Comparison of ENCODE assay signal across 9 mouse cellular contexts in genomic region chr8:106932376-106933065, GRCm38 (mm10). TPM values are rescaled to one million over a fixed set of nuclear protein-coding genes. Genes with fewer than 3 reads are reported as not detected.
DNase-seq lines count a peak whose midpoint lies in the region; ATAC-seq and TF ChIP-seq lines count a peak whose summit lies in the region.
"Had no signal": no experiment of that assay in that cellular context is flagged by ENCODE, and none has a peak within 500 bp of the region (broad histone marks: within the 10 kb centered on the region; RNA-seq: fewer than 3 reads in every experiment).

No protein-coding gene starts in this region.

- H3K27me3 ChIP-seq in lung, embryonic 15.5 days: no peaks in the 10 kb centered on the region
- no peaks in the 10 kb centered on the region for H3K27me3 ChIP-seq in stomach, postnatal 0 days (ENCODE audit: control insufficient read depth, insufficient read depth, low read length)

- peak; percentile 30 for DNase-seq in gastrocnemius, postnatal 10 days
- DNase-seq in gastrocnemius, postnatal 36 days: no peak
- DNase-seq in brain, embryonic 14.5 days (ENCODE audit: low read depth): peak; percentile 76
- DNase-seq in forelimb bud, embryonic 11.5 days (ENCODE audit: low read depth, low spot score): peak; percentile 65
- peak; percentile 60 for DNase-seq in kidney, adult 18-20 months
- DNase-seq in stomach, postnatal 0 days (ENCODE audit: low spot score): peak; percentile 43
- no peak for DNase-seq in left cerebral cortex, adult 11 months (ENCODE audit: low spot score)

- no peaks in the 10 kb centered on the region for H3K36me3 ChIP-seq in lung, embryonic 15.5 days
- H3K36me3 ChIP-seq in stomach, postnatal 0 days (ENCODE audit: control insufficient read depth, insufficient read depth, low read length): no peaks in the 10 kb centered on the region

- H3K27ac ChIP-seq in lung, embryonic 15.5 days: peak overlapping the region; percentile 69
- H3K27ac ChIP-seq in stomach, postnatal 0 days (replicated peaks): no peak overlapping the region; the same call in 1 of the 2 replicates

- peaks cover 40% of the 10 kb centered on the region for H3K4me1 ChIP-seq in lung, embryonic 15.5 days
- peaks cover 5% of the 10 kb centered on the region; the same call in 1 of the 2 replicates for H3K4me1 ChIP-seq in stomach, postnatal 0 days (replicated peaks; ENCODE audit: control insufficient read depth, insufficient read depth)

- H3K9me3 ChIP-seq in lung, embryonic 15.5 days: no peaks in the 10 kb centered on the region
- H3K9me3 ChIP-seq in stomach, postnatal 0 days (ENCODE audit: control insufficient read depth, low read length): no peaks in the 10 kb centered on the region
- H3K9me3 ChIP-seq: G1E had no signal

- intact Hi-C loops in gastrocnemius, postnatal 36 days (cut with DNase I): no loop called here

- 12% methylated on average over 22 of the region's 22 CpGs for WGBS in lung, embryonic 15.5 days
- WGBS in stomach, postnatal 0 days: 15% methylated on average over 22 of the region's 22 CpGs

- peak overlapping the region; percentile 11 for H3K4me3 ChIP-seq in lung, embryonic 15.5 days
- H3K4me3 ChIP-seq in stomach, postnatal 0 days (ENCODE audit: low read depth, low read length): peak overlapping the region; percentile 10; the same call in 1 of the 2 replicates

- TF ChIP-seq EP300 in stomach, postnatal 0 days (optimal IDR thresholded peaks at IDR 0.05): no peak

- peak overlapping the region; percentile 47 for H3K4me2 ChIP-seq in lung, embryonic 15.5 days
- H3K4me2 ChIP-seq in stomach, postnatal 0 days (replicated peaks; ENCODE audit: low read depth): peak overlapping the region; percentile 27

- no peak for TF ChIP-seq POLR2A in brain, embryonic 14.5 days (IDR thresholded peaks at IDR 0.05; ENCODE audit: borderline replicate concordance, extremely low read depth, insufficient read depth, insufficient read length, poor library complexity, severe bottlenecking)

- H3K9ac ChIP-seq in lung, embryonic 15.5 days: 0 out of 2 replicates have a peak overlapping the region, but pooled peaks have one; percentile 2
- H3K9ac ChIP-seq in stomach, postnatal 0 days (ENCODE audit: low read length): 0 out of 2 replicates have a peak overlapping the region, but pooled peaks have one; percentile 9

- no peak for ATAC-seq in lung, embryonic 15.5 days (ENCODE audit: borderline replicate concordance, extremely low read depth, low FRiP score, low TSS enrichment)
- ATAC-seq in stomach, postnatal 0 days (ENCODE audit: low FRiP score, low TSS enrichment): no peak

- TF ChIP-seq CTCF in brain, embryonic 14.5 days (IDR thresholded peaks at IDR 0.05; ENCODE audit: borderline replicate concordance, extremely low read depth, insufficient read depth, insufficient read length): no peak
- TF ChIP-seq CTCF in stomach, postnatal 0 days (IDR thresholded peaks at IDR 0.05; ENCODE audit: low read depth): no peak

RNA-seq across cellular contexts. Expression of gene Sntb2, which starts 3.0 kb away (rescaled TPM):
- 10 to 100 TPM; 18.5 to 22.0 TPM for total RNA-seq in gastrocnemius, postnatal 10 days (2021)
- 1 to 10 TPM; 5.0 to 5.6 TPM for total RNA-seq in gastrocnemius, postnatal 36 days (2021)
- 4.0 and 5.7 TPM in 2 replicates for polyA plus RNA-seq in brain, embryonic 14.5 days (2012; rRNA removed)
- polyA plus RNA-seq in lung, embryonic 15.5 days (2015; fragmentation: Nextera tagmentation; extraction: Ambion mirVana): 17.2 and 17.8 TPM in 2 replicates
- 9.1 and 10.2 TPM in 2 replicates for polyA plus RNA-seq in stomach, postnatal 0 days (2015; fragmentation: Nextera tagmentation; extraction: Ambion mirVana)

RNA-seq across cellular contexts. Expression of gene Utp4, which starts 39.1 kb away (rescaled TPM):
- 10 to 100 TPM; 18.1 to 21.7 TPM for total RNA-seq in gastrocnemius, postnatal 10 days (2021)
- total RNA-seq in gastrocnemius, postnatal 36 days (2021): 10 to 100 TPM; 18.0 to 21.0 TPM
- 32.4 and 40.2 TPM in 2 replicates for polyA plus RNA-seq in brain, embryonic 14.5 days (2012; rRNA removed)
- 66.5 and 68.6 TPM in 2 replicates for polyA plus RNA-seq in lung, embryonic 15.5 days (2015; fragmentation: Nextera tagmentation; extraction: Ambion mirVana)
- 30.4 and 33.7 TPM in 2 replicates for polyA plus RNA-seq in stomach, postnatal 0 days (2015; fragmentation: Nextera tagmentation; extraction: Ambion mirVana)

Comparison
In these comparisons a context has a peak if more than half of its experiments do, and no peak if none do; other contexts are left out.
1. DNase-seq: peak in gastrocnemius, postnatal 10 days (single experiment), brain, embryonic 14.5 days (single experiment), forelimb bud, embryonic 11.5 days (single experiment), kidney, adult 18-20 months (single experiment) and stomach, postnatal 0 days (single experiment); none in gastrocnemius, postnatal 36 days (0 of 2) and left cerebral cortex, adult 11 months (single experiment).